Mouse (Mus musculus): ENCODE results near the gene Rsph3b.
"Not testable (repeated sequence)": the region's sequence is repeated elsewhere in the genome, so short reads cannot be mapped to it uniquely, and the experiment has no call there.

Gene Rsph3b

GRCm38 (mm10) chr17:6947984-6948768 is at the start of gene Rsph3b:
Gene Rsph3b (minus strand): TSS chr17:6948682.
- peak; percentile 69 for DNase-seq

GRCm38 (mm10) chr17:6997778-6998490 is 49.5 kb upstream of the Rsph3b start:
- not testable (repeated sequence) for DNase-seq

GRCm38 (mm10) chr17:6996826-6997225 is 48.3 kb upstream of the Rsph3b start:
- DNase-seq: not testable (repeated sequence)

GRCm38 (mm10) chr17:6995504-6995903 is 47.0 kb upstream of the Rsph3b start:
- DNase-seq: not testable (repeated sequence)

- DNase-seq: not testable (repeated sequence)
These were observed 37.6 kb upstream of the Rsph3b start for GRCm38 (mm10) chr17:6986118-6986517.

- DNase-seq: not testable (repeated sequence)
These were observed 31.7 kb upstream of the Rsph3b start for GRCm38 (mm10) chr17:6980144-6980543.

- DNase-seq: not testable (repeated sequence)
These were observed 30.9 kb upstream of the Rsph3b start for GRCm38 (mm10) chr17:6979380-6979779.

GRCm38 (mm10) chr17:6978287-6979248 is 30.1 kb upstream of the Rsph3b start, which contains the start of gene Gm49721:
Gene Gm49721 (plus strand): TSS chr17:6978904.
- peak; percentile 66 for DNase-seq

- DNase-seq: not testable (repeated sequence)
These were observed 26.5 kb upstream of the Rsph3b start for GRCm38 (mm10) chr17:6974985-6975384.

GRCm38 (mm10) chr17:6972836-6973396 is 24.4 kb upstream of the Rsph3b start:
- not testable (repeated sequence) for DNase-seq

GRCm38 (mm10) chr17:6971238-6971637 is 22.8 kb upstream of the Rsph3b start:
- DNase-seq: not testable (repeated sequence)

- not testable (repeated sequence) for DNase-seq
These were observed 21.9 kb upstream of the Rsph3b start, which contains the start of gene Rnaset2b for GRCm38 (mm10) chr17:6970334-6970733. Gene Rnaset2b (plus strand): TSS chr17:6970634.

- DNase-seq: not testable (repeated sequence)
These were observed 19.2 kb upstream of the Rsph3b start for GRCm38 (mm10) chr17:6967673-6968072.

- DNase-seq: not testable (repeated sequence)
These were observed 16.9 kb upstream of the Rsph3b start for GRCm38 (mm10) chr17:6965364-6965763.

GRCm38 (mm10) chr17:6962936-6963335 is 14.5 kb upstream of the Rsph3b start:
- peak; percentile 23 for DNase-seq

GRCm38 (mm10) chr17:6962339-6962738 is 13.9 kb upstream of the Rsph3b start:
- peak; percentile 27 for DNase-seq

GRCm38 (mm10) chr17:6961181-6962000 is 12.9 kb upstream of the Rsph3b start:
- peak; percentile 48 for DNase-seq

GRCm38 (mm10) chr17:6960776-6961175 is 12.3 kb upstream of the Rsph3b start, which contains the start of gene Tagap1:
Gene Tagap1 (minus strand): TSS chr17:6961156.
- DNase-seq: peak; percentile 64

- not testable (repeated sequence) for DNase-seq
These were observed 11.9 kb upstream of the Rsph3b start for GRCm38 (mm10) chr17:6960349-6960748.

GRCm38 (mm10) chr17:6959543-6960259 is 11.2 kb upstream of the Rsph3b start:
- DNase-seq: not testable (repeated sequence)
